ENCODE assay signal across 8 mouse cellular contexts in the genomic region with DNA sequence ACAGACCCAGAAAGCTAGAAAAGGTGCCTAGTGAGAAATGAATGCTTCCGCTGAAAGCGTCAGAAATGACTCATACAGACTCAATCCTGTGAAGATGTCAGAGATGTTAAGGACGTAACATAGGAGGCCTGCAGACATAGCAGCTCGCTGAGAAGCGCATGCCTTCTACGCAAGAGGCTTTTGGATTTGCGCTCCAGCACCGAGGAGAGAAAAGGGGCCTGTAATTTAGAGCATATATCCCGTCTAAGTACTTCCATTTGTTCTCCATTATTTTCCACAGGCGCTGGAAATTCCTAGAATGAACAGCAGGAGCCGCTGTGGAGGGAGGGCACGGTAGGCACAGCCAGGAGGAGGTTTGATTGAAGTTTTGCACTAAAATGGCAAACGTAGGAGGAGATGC. TPM values are rescaled to one million over a fixed set of nuclear protein-coding genes. Genes with fewer than 3 reads are reported as not detected.
DNase-seq lines count a peak whose midpoint lies in the region; ATAC-seq and TF ChIP-seq lines count a peak whose summit lies in the region.

No protein-coding gene starts in this region.

- WGBS in embryonic facial prominence, embryonic 11.5 days, result 13% methylated on average over 13 of the region's 13 CpGs
- WGBS in limb, embryonic 10.5 days, result 17% methylated on average over 13 of the region's 13 CpGs
- 14% methylated on average over 13 of the region's 13 CpGs for WGBS in midbrain, embryonic 11.5 days
- 20% methylated on average over 13 of the region's 13 CpGs for WGBS in spleen, adult 2 months

- DNase-seq in 3134 (ENCODE audit: extremely low read depth, insufficient read length, low spot score), result peak; percentile 70
- DNase-seq in adrenal gland, adult 8-10 months, result peak; percentile 69
- DNase-seq in embryonic facial prominence, embryonic 11.5 days (ENCODE audit: low spot score), result peak; percentile 83
- peak; percentile 95 for DNase-seq in heart, adult 11 months
- DNase-seq in kidney, adult 11 months, result peak; percentile 65
- peak; percentile 79 for DNase-seq in limb, embryonic 10.5 days (ENCODE audit: low spot score)
- DNase-seq in midbrain, embryonic 11.5 days (ENCODE audit: low spot score, missing footprints), result peak; percentile 99
- peak in 1 of 2 experiments; percentile 26 for DNase-seq in spleen, adult 2 months (ENCODE audit: low read depth in 1 of 2, low spot score in 2 of 2)

- TF ChIP-seq POLR2A in spleen, adult 2 months (IDR thresholded peaks at IDR 0.05; ENCODE audit: low read depth, low read length), result no peak

- no peaks in the 10 kb centered on the region for H3K27me3 ChIP-seq in embryonic facial prominence, embryonic 11.5 days (ENCODE audit: control insufficient read depth, insufficient read depth, low read length)
- H3K27me3 ChIP-seq in limb, embryonic 10.5 days (ENCODE audit: low read depth, poor library complexity, severe bottlenecking), result no peaks in the 10 kb centered on the region
- H3K27me3 ChIP-seq in midbrain, embryonic 11.5 days (ENCODE audit: control insufficient read depth, insufficient read depth, low read length), result no peaks in the 10 kb centered on the region
- H3K27me3 ChIP-seq in spleen, adult 2 months (ENCODE audit: control insufficient read depth, insufficient read depth, low read length), result no peaks in the 10 kb centered on the region

- no peak overlapping the region for H3K27ac ChIP-seq in embryonic facial prominence, embryonic 11.5 days (replicated peaks; ENCODE audit: low read depth, low read length)
- no peak overlapping the region for H3K27ac ChIP-seq in limb, embryonic 10.5 days
- no peak overlapping the region for H3K27ac ChIP-seq in midbrain, embryonic 11.5 days (ENCODE audit: low read depth, low read length)
- H3K27ac ChIP-seq in spleen, adult 2 months (ENCODE audit: insufficient read depth, low read length), result no peak overlapping the region

- H3K9ac ChIP-seq in embryonic facial prominence, embryonic 11.5 days (replicated peaks; ENCODE audit: low read length), result 0 out of 2 replicates have a peak overlapping the region, but pooled peaks have one; percentile 13
- 0 out of 2 replicates have a peak overlapping the region, but pooled peaks have one; percentile 33 for H3K9ac ChIP-seq in midbrain, embryonic 11.5 days (ENCODE audit: low read length)

- no peaks in the 10 kb centered on the region for H3K4me1 ChIP-seq in embryonic facial prominence, embryonic 11.5 days (ENCODE audit: control insufficient read depth, insufficient read depth, low read length)
- peaks cover 12% of the 10 kb centered on the region for H3K4me1 ChIP-seq in limb, embryonic 10.5 days
- peaks cover 4% of the 10 kb centered on the region; the same call in 1 of the 2 replicates for H3K4me1 ChIP-seq in midbrain, embryonic 11.5 days (ENCODE audit: control insufficient read depth, insufficient read depth, low read length)
- no peaks in the 10 kb centered on the region; the same call in 1 of the 2 replicates for H3K4me1 ChIP-seq in spleen, adult 2 months (ENCODE audit: control insufficient read depth, insufficient read depth, insufficient read length)

- H3K36me3 ChIP-seq in embryonic facial prominence, embryonic 11.5 days (replicated peaks; ENCODE audit: control insufficient read depth, insufficient read depth, low read depth, low read length), result no peaks in the 10 kb centered on the region
- H3K36me3 ChIP-seq in limb, embryonic 10.5 days, result no peaks in the 10 kb centered on the region
- H3K36me3 ChIP-seq in midbrain, embryonic 11.5 days (ENCODE audit: control insufficient read depth, insufficient read depth, low read length), result no peaks in the 10 kb centered on the region
- H3K36me3 ChIP-seq in spleen, adult 2 months (ENCODE audit: control insufficient read depth, insufficient read depth, low read length), result no peaks in the 10 kb centered on the region

- no peak for ATAC-seq in embryonic facial prominence, embryonic 11.5 days (replicated peaks; ENCODE audit: insufficient number of reproducible peaks, low FRiP score, low TSS enrichment, low read depth)
- ATAC-seq in midbrain, embryonic 11.5 days (ENCODE audit: low FRiP score), result no peak

- H3K4me3 ChIP-seq in embryonic facial prominence, embryonic 11.5 days (ENCODE audit: low read depth, low read length), result peak overlapping the region; percentile 25
- H3K4me3 ChIP-seq in limb, embryonic 10.5 days, result peak overlapping the region; percentile 66
- H3K4me3 ChIP-seq in midbrain, embryonic 11.5 days (ENCODE audit: low read depth, low read length), result peak overlapping the region; percentile 57; the same call in 1 of the 2 replicates
- H3K4me3 ChIP-seq in spleen, adult 2 months (ENCODE audit: extremely low read depth, insufficient read depth, insufficient read length), result no peak overlapping the region

- no peaks in the 10 kb centered on the region for H3K9me3 ChIP-seq in embryonic facial prominence, embryonic 11.5 days (replicated peaks; ENCODE audit: control insufficient read depth, low read length)
- H3K9me3 ChIP-seq in limb, embryonic 10.5 days (replicated peaks), result no peaks in the 10 kb centered on the region
- H3K9me3 ChIP-seq in midbrain, embryonic 11.5 days (ENCODE audit: control insufficient read depth, low read length), result no peaks in the 10 kb centered on the region

- TF ChIP-seq CTCF in spleen, adult 2 months (IDR thresholded peaks at IDR 0.05; ENCODE audit: extremely low read depth, insufficient read depth, insufficient read length, insufficient replicate concordance), result peak; percentile 29; the same call in 1 of the 2 replicates

- peak overlapping the region; percentile 36 for H3K4me2 ChIP-seq in embryonic facial prominence, embryonic 11.5 days (ENCODE audit: low read depth, low read length)
- H3K4me2 ChIP-seq in midbrain, embryonic 11.5 days, result peak overlapping the region; percentile 29

RNA-seq across cellular contexts. Expression of gene Zfp692, which starts 5.8 kb away (rescaled TPM):
- total RNA-seq in adrenal gland, adult 8-10 months (2022), result 10 to 100 TPM in 3 of 4 experiments, 1 to 10 TPM in 1; 9.6 to 26.7 (median 17.0) TPM
- 10.9 TPM in 2 replicates for polyA plus RNA-seq in embryonic facial prominence, embryonic 11.5 days (2014; fragmentation: Nextera tagmentation; extraction: Ambion mirVana)
- polyA plus RNA-seq in limb, embryonic 10.5 days (2016; fragmentation: Nextera tagmentation; extraction: Ambion mirVana), result 24.0 and 26.7 TPM in 2 replicates
- polyA plus RNA-seq in midbrain, embryonic 11.5 days (2014; fragmentation: Nextera tagmentation; extraction: Ambion mirVana), result 13.2 and 13.4 TPM in 2 replicates
- polyA plus RNA-seq in spleen, adult 2 months (2012; rRNA removed), result 17.6 and 23.7 TPM in 2 replicates

RNA-seq across cellular contexts. Expression of gene 4930438A08Rik, which starts 26.5 kb away (rescaled TPM):
- not detected for total RNA-seq in adrenal gland, adult 8-10 months (2022)
- polyA plus RNA-seq in embryonic facial prominence, embryonic 11.5 days (2014; fragmentation: Nextera tagmentation; extraction: Ambion mirVana), result 0.20 TPM in 1 of 2 replicates, not detected in the other
- not detected in 2 replicates for polyA plus RNA-seq in limb, embryonic 10.5 days (2016; fragmentation: Nextera tagmentation; extraction: Ambion mirVana)
- not detected in 2 replicates for polyA plus RNA-seq in midbrain, embryonic 11.5 days (2014; fragmentation: Nextera tagmentation; extraction: Ambion mirVana)
- polyA plus RNA-seq in spleen, adult 2 months (2012; rRNA removed), result 0.53 and 0.63 TPM in 2 replicates

RNA-seq across cellular contexts. Expression of gene Zfp672, which starts 29.1 kb away (rescaled TPM):
- 10 to 100 TPM; 44.3 to 65.6 (median 54.7) TPM for total RNA-seq in adrenal gland, adult 8-10 months (2022)
- polyA plus RNA-seq in embryonic facial prominence, embryonic 11.5 days (2014; fragmentation: Nextera tagmentation; extraction: Ambion mirVana), result 24.4 and 26.0 TPM in 2 replicates
- polyA plus RNA-seq in limb, embryonic 10.5 days (2016; fragmentation: Nextera tagmentation; extraction: Ambion mirVana), result 22.1 and 25.7 TPM in 2 replicates
- 22.8 and 22.9 TPM in 2 replicates for polyA plus RNA-seq in midbrain, embryonic 11.5 days (2014; fragmentation: Nextera tagmentation; extraction: Ambion mirVana)
- polyA plus RNA-seq in spleen, adult 2 months (2012; rRNA removed), result 17.5 and 23.3 TPM in 2 replicates

RNA-seq across cellular contexts. Expression of gene Sh3bp5l, which starts 29.5 kb away (rescaled TPM):
- 10 to 100 TPM; 53.5 to 58.2 (median 55.9) TPM for total RNA-seq in adrenal gland, adult 8-10 months (2022)
- 21.0 and 22.5 TPM in 2 replicates for polyA plus RNA-seq in embryonic facial prominence, embryonic 11.5 days (2014; fragmentation: Nextera tagmentation; extraction: Ambion mirVana)
- polyA plus RNA-seq in limb, embryonic 10.5 days (2016; fragmentation: Nextera tagmentation; extraction: Ambion mirVana), result 35.2 and 37.7 TPM in 2 replicates
- polyA plus RNA-seq in midbrain, embryonic 11.5 days (2014; fragmentation: Nextera tagmentation; extraction: Ambion mirVana), result 26.8 and 34.2 TPM in 2 replicates
- polyA plus RNA-seq in spleen, adult 2 months (2012; rRNA removed), result 16.0 and 16.3 TPM in 2 replicates
